Mouse (Mus musculus) midbrain, postnatal 0 days (tissue): ENCODE data around the gene Usp34. TPM values are rescaled to one million over a fixed set of nuclear protein-coding genes. Genes with fewer than 3 reads are reported as not detected.
A peak's percentile ranks its signal among the peaks of the same experiment; 100 is the strongest.
"Not testable (repeated sequence)": the region's sequence is repeated elsewhere in the genome, so short reads cannot be mapped to it uniquely, and the experiment has no call there.

Experiments
- ATAC-seq: fragments of 200-750 bp; cut with Nextera tagmentation; 2 replicates; pipeline ENCODE4 v1.8.0; 2017; ENCODE audit warnings: moderate number of reproducible peaks, mild to moderate bottlenecking, moderate TSS enrichment, moderate library complexity; ENCODE audit not compliant: low FRiP score
- DNase-seq: peaks from one replicate; pipeline ENCODE4 v3.0.0-alpha.2; 2015; ENCODE audit warnings: low spot score
- H3K27ac ChIP-seq: fragments of 300-500 bp; sonication (generic); 2 replicates; pipeline ENCODE4 v1.5.1; 2014; ENCODE audit warnings: low read depth, mild to moderate bottlenecking, low read length, mixed read lengths
- H3K27me3 ChIP-seq: fragments of 300-500 bp; sonication (generic); 2 replicates; pipeline ENCODE4 v1.6.1; 2014; ENCODE audit warnings: low read length, control low read depth, mixed read lengths; ENCODE audit not compliant: insufficient read depth
- H3K36me3 ChIP-seq: fragments of 300-500 bp; sonication (generic); 2 replicates; pipeline ENCODE4 v1.6.1; 2014; ENCODE audit warnings: low read length, control low read depth, mixed read lengths; ENCODE audit not compliant: insufficient read depth
- H3K4me1 ChIP-seq: fragments of 300-500 bp; sonication (generic); 2 replicates; pipeline ENCODE4 v1.6.1; 2014; ENCODE audit warnings: mild to moderate bottlenecking, control low read depth, antibody characterized with exemption, low read length, mixed read lengths; ENCODE audit not compliant: insufficient read depth
- H3K4me2 ChIP-seq: fragments of 300-500 bp; sonication (generic); 2 replicates; pipeline ENCODE4 v1.6.1; 2014; ENCODE audit warnings: low read depth, mild to moderate bottlenecking, low read length, mixed read lengths; ENCODE audit not compliant: poor library complexity, severe bottlenecking
- H3K4me3 ChIP-seq: fragments of 300-500 bp; sonication (generic); 2 replicates; pipeline ENCODE4 v1.5.1; 2014; ENCODE audit warnings: low read depth, mild to moderate bottlenecking, low read length, moderate library complexity
- H3K9ac ChIP-seq: fragments of 300-500 bp; sonication (generic); replicated peaks from 2 replicates; pipeline ENCODE4 v1.6.1; 2014; ENCODE audit warnings: mild to moderate bottlenecking, low read length, moderate library complexity, mixed read lengths; ENCODE audit not compliant: poor library complexity, severe bottlenecking
- H3K9me3 ChIP-seq: fragments of 300-500 bp; sonication (generic); 2 replicates; pipeline ENCODE4 v1.6.1; 2016; ENCODE audit warnings: low read length, control low read depth
- CTCF ChIP-seq: IDR thresholded peaks from 2 replicates; pipeline ENCODE4 v1.5.1; 2016; ENCODE audit warnings: antibody characterized with exemption, mild to moderate bottlenecking
- WGBS: fragments of 180-500 bp; shearing (Covaris S2); extraction: QIAGEN DNeasy Blood & Tissue Kit; methylation state at CpG from one replicate; pipeline ENCODE4 v1.1.7; 2014; 5-methylcytosine and 5-hydroxymethylcytosine counted together
- polyA plus RNA-seq: library from polyadenylated mRNA; unstranded; fragments of >200 nt; fragmentation: Nextera tagmentation; extraction: Ambion mirVana; gene quantifications from 2 replicates; pipeline ENCODE4 v1.2.1, GENCODE M21; 2015
- total RNA-seq: library from RNA; depleted of rRNA; stranded (reverse); fragments of >200 nt; gene quantifications from 2 replicates; pipeline ENCODE4 v1.2.3, GENCODE M21; 2014

Usp34 gene
- total and polyA plus RNA-seq, 2 experiments from 2014 or later, result 30.2 to 107 TPM

DNA sequence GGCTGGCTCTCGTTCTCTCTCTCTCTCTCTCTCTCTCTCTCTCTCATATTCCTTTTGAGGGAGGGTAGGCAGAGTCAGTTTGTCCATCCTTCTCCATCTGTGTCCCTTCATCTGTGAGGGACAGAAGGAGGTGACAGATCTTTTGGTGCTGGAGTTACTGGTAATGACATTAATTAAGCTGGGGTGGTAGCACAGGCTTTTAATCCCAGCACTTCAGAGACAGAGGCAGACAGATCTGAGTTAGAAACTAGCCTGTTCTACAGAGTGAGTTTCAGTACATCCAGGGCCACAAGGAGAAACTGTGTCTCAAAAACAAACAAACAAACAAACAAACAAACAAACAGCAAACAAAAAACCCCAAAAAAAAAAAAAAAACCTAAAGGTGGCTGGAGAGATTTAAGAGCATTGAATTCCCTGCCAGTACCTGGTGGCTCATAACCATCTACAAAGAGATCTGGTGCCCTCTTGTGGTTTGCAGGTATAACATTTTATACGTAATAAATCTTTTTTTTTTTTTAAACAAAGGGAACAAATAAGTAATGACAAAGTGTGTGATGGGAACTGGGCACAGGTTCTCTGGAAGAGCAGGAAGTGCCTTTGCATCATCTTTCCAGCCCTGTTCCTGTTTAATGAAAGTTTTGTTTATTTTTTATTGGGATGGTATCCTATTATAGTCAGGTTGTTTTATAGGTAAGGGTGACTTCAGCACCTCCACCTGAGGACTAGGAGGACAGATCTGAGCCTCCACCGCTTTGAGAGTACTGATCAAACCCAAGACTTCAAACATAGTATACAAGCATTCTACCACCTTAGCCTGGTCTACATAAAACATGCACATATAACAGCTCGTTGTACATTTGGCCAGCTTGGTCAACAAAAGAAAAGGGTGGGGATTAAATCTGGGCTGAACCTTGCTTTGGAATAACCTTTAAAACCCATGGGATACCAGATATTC lies 34.6 kb upstream of the Usp34 start:
- Histone ChIP-seq H3K27me3 (no peaks in the 10 kb centered on the region), H3K4me2 (no peak overlapping the region), H3K27ac (no peak overlapping the region), H3K9ac (no peak overlapping the region), H3K9me3 (no peaks in the 10 kb centered on the region), H3K4me3 (no peak overlapping the region), H3K4me1 (no peaks in the 10 kb centered on the region), H3K36me3 (peaks cover 23% of the 10 kb centered on the region)
- 67% methylated on average over 4 of the region's 4 CpGs for WGBS
- TF ChIP-seq CTCF, result peak; percentile 85
- peak; percentile 58 for ATAC-seq
- peak; percentile 70 for DNase-seq

DNA sequence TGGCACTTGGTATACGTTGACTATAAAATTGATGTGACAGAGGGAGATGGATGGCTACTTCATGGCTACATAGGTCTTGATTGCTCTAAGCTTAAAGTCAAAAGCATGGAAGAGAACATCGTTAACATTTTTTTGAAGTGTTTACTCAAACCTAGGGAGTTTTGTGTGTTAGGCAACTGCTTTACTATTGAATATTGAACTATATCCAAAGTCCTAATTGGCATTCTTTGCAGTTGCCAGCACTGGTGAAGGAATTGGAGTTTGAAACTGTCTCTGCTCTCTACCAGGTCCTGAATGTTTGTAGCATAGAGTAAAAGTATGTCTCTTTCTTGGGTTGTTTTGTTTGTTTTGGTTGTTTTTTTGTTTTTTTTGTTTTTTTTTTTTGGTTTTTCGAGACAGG lies 30.9 kb upstream of the Usp34 start:
- Histone ChIP-seq H3K36me3 (peaks cover 25% of the 10 kb centered on the region), H3K9ac (no peak overlapping the region), H3K27ac (no peak overlapping the region), H3K9me3 (no peaks in the 10 kb centered on the region), H3K4me1 (no peaks in the 10 kb centered on the region), H3K4me2 (no peak overlapping the region), H3K27me3 (no peaks in the 10 kb centered on the region), H3K4me3 (no peak overlapping the region)
- ATAC-seq (no peak), DNase-seq (no peak)
- WGBS, result 86% methylated on average over 3 of the region's 3 CpGs
- TF ChIP-seq CTCF, result no peak

DNA sequence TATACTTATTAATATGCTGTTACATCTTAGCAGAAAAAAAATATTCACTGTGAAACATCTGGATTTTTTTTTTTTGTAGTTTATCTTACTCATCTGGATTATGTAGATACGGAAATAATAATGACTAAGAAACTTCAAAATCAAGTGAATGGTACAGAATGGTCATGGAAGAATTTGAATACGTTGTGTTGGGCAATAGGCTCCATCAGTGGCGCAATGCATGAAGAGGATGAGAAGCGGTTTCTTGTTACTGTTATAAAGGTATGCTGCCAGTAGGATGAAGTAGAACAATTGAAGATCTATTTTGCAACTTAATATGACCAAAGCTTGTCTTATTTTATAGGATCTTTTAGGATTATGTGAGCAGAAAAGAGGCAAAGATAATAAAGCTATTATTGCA lies 22.2 kb upstream of the Usp34 start:
- no peaks in the 10 kb centered on the region for H3K27me3 ChIP-seq
- DNase-seq, result no peak
- no peak overlapping the region for H3K9ac ChIP-seq
- no peak overlapping the region for H3K27ac ChIP-seq
- TF ChIP-seq CTCF, result no peak
- no peaks in the 10 kb centered on the region for H3K4me1 ChIP-seq
- H3K4me3 ChIP-seq, result no peak overlapping the region
- ATAC-seq, result no peak
- 96% methylated on average over 4 of the region's 4 CpGs for WGBS
- no peaks in the 10 kb centered on the region for H3K9me3 ChIP-seq
- H3K4me2 ChIP-seq, result no peak overlapping the region
- peaks cover 39% of the 10 kb centered on the region for H3K36me3 ChIP-seq

DNA sequence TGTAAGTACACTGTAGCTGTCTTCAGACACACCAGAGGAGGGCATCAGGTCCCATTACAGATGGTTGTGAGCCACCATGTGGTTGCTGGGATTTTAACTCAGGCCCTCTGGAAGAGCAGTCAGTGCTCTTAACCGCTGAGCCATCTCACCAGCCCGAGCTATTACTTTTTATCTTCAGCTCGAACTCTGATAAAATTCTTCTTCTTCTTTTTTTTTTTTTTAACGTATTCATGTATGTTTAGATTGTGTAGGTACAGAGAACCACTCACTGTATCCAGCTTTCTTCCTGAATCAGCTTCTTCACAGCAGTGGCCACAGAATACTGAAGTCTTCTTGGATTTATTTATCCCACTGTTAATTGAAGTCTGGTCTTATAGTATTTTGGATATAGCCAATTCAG lies 17.8 kb upstream of the Usp34 start:
- not testable (repeated sequence) for DNase-seq, H3K9me3 ChIP-seq, H3K4me2 ChIP-seq, H3K9ac ChIP-seq, H3K4me1 ChIP-seq, H3K4me3 ChIP-seq, H3K27me3 ChIP-seq, ATAC-seq, H3K27ac ChIP-seq
- 97% methylated on average over 4 of the region's 4 CpGs for WGBS
- H3K36me3 ChIP-seq, result peaks cover 48% of the 10 kb centered on the region

DNA sequence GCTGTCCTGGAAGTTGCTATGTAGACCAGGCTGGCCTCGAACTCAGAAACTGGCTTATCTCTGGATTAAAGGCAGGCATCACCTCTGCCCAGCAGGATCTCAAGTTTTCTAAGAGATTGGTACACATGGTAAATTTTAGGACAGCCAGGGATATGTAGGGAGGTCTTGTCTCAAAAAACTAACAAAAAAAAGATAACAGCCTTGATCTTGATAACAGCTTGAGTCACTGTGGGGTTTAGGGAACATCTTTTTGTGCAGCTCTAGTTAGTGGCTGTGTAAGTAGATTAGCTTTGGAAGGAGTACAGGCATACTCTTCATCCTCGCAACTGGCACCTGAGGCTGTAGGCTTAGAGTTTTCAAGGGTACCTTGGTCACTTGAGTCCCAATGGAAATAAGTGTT lies 9.3 kb upstream of the Usp34 start:
- no peaks in the 10 kb centered on the region for H3K27me3 ChIP-seq
- 98% methylated on average over 2 of the region's 2 CpGs for WGBS
- no peak overlapping the region for H3K9ac ChIP-seq
- no peaks in the 10 kb centered on the region for H3K4me1 ChIP-seq
- no peak overlapping the region for H3K27ac ChIP-seq
- H3K9me3 ChIP-seq, result no peaks in the 10 kb centered on the region
- DNase-seq (no peak), ATAC-seq (no peak)
- no peak overlapping the region for H3K4me3 ChIP-seq
- no peak overlapping the region for H3K4me2 ChIP-seq
- H3K36me3 ChIP-seq, result peaks cover 30% of the 10 kb centered on the region
- no peak for TF ChIP-seq CTCF

DNA sequence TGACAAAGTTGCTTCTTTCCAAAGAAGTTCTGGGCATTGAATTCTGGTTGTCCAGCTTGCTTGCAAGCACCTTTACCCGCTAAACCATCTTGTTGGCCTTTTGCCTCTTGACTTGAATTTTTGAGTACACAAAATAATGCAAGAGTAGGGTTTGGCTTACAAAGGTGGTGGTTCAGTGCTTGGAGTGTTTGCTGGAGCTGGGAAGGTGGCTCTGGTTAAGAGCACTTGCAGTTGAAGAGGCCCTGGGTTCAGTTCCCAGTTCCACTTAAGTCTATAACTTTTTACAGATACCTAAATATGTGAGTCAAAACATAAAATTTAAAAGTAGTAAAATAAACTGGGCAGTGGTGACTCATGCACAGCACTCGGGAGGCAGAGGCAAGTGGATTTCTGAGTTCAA lies 8.4 kb upstream of the Usp34 start:
- ATAC-seq, result no peak
- Histone ChIP-seq H3K4me1 (no peaks in the 10 kb centered on the region), H3K4me2 (no peak overlapping the region), H3K4me3 (no peak overlapping the region), H3K9me3 (no peaks in the 10 kb centered on the region), H3K36me3 (peaks cover 24% of the 10 kb centered on the region), H3K9ac (no peak overlapping the region), H3K27me3 (no peaks in the 10 kb centered on the region), H3K27ac (no peak overlapping the region)
- no peak for DNase-seq
- TF ChIP-seq CTCF, result no peak
- WGBS, result 95% methylated on average over 2 of the region's 2 CpGs
